Mouse (Mus musculus) liver, postnatal 0 days (tissue): ENCODE results near the gene Cbll1. TPM values are rescaled to one million over a fixed set of nuclear protein-coding genes. Genes with fewer than 3 reads are reported as not detected.
A peak's percentile ranks its signal among the peaks of the same experiment; 100 is the strongest.

Experiments
- ATAC-seq: fragments of 200-750 bp; cut with Nextera tagmentation; 2 replicates; pipeline ENCODE4 v1.8.0; 2017; ENCODE audit warnings: mild to moderate bottlenecking, moderate library complexity
- DNase-seq: peaks from one replicate; pipeline ENCODE4 v3.0.0-alpha.2; 2016
- H3K27ac ChIP-seq: fragments of 300-500 bp; sonication (generic); 2 replicates; pipeline ENCODE4 v1.5.1; 2014; ENCODE audit warnings: antibody characterized with exemption, moderate library complexity, mild to moderate bottlenecking, low read depth
- H3K27me3 ChIP-seq: fragments of 300-500 bp; sonication (generic); 2 replicates; pipeline ENCODE4 v1.6.1; 2014; ENCODE audit warnings: low read length, control low read depth, mixed read lengths; ENCODE audit not compliant: insufficient read depth
- H3K36me3 ChIP-seq: fragments of 300-500 bp; sonication (generic); replicated peaks from 2 replicates; pipeline ENCODE4 v1.6.1; 2014; ENCODE audit warnings: mild to moderate bottlenecking, control low read depth, low read length, moderate library complexity, mixed read lengths; ENCODE audit not compliant: insufficient read depth
- H3K4me1 ChIP-seq: fragments of 300-500 bp; sonication (generic); 2 replicates; pipeline ENCODE4 v1.6.1; 2014; ENCODE audit warnings: antibody characterized with exemption, mild to moderate bottlenecking, control low read depth; ENCODE audit not compliant: insufficient read depth
- H3K4me2 ChIP-seq: fragments of 300-500 bp; sonication (generic); 2 replicates; pipeline ENCODE4 v1.6.1; 2014; ENCODE audit warnings: low read depth, mild to moderate bottlenecking, low read length, moderate library complexity, mixed read lengths
- H3K4me3 ChIP-seq: fragments of 300-500 bp; sonication (generic); 2 replicates; pipeline ENCODE4 v1.5.1; 2014; ENCODE audit warnings: low read depth, low read length
- H3K9ac ChIP-seq: fragments of 300-500 bp; sonication (generic); replicated peaks from 2 replicates; pipeline ENCODE4 v1.6.1; 2014; ENCODE audit warnings: mild to moderate bottlenecking, moderate library complexity
- H3K9me3 ChIP-seq: fragments of 300-500 bp; sonication (generic); 2 replicates; pipeline ENCODE4 v1.6.1; 2016; ENCODE audit warnings: mild to moderate bottlenecking, control low read depth, low read length, mixed read lengths
- CTCF ChIP-seq: sonication (generic); IDR thresholded peaks from 2 replicates; pipeline ENCODE4 v1.5.1; 2016; ENCODE audit warnings: antibody characterized with exemption, low read depth
- EP300 ChIP-seq: IDR thresholded peaks from 2 replicates; pipeline ENCODE4 v1.6.1; 2016; ENCODE audit warnings: antibody characterized with exemption, low read depth, mild to moderate bottlenecking
- WGBS: fragments of 180-500 bp; shearing (Covaris S2); extraction: QIAGEN DNeasy Blood & Tissue Kit; methylation state at CpG from one replicate; pipeline ENCODE4 v1.1.7; 2014; ENCODE audit not compliant: insufficient replicate concordance; 5-methylcytosine and 5-hydroxymethylcytosine counted together
- polyA plus RNA-seq: library from polyadenylated mRNA; unstranded; fragments of >200 nt; fragmentation: Nextera tagmentation; extraction: Ambion mirVana; gene quantifications from 2 replicates; pipeline ENCODE4 v1.2.1, GENCODE M21; 2015

Cbll1 gene
- polyA plus RNA-seq, result 3.4 and 3.8 TPM in 2 replicates

DNA sequence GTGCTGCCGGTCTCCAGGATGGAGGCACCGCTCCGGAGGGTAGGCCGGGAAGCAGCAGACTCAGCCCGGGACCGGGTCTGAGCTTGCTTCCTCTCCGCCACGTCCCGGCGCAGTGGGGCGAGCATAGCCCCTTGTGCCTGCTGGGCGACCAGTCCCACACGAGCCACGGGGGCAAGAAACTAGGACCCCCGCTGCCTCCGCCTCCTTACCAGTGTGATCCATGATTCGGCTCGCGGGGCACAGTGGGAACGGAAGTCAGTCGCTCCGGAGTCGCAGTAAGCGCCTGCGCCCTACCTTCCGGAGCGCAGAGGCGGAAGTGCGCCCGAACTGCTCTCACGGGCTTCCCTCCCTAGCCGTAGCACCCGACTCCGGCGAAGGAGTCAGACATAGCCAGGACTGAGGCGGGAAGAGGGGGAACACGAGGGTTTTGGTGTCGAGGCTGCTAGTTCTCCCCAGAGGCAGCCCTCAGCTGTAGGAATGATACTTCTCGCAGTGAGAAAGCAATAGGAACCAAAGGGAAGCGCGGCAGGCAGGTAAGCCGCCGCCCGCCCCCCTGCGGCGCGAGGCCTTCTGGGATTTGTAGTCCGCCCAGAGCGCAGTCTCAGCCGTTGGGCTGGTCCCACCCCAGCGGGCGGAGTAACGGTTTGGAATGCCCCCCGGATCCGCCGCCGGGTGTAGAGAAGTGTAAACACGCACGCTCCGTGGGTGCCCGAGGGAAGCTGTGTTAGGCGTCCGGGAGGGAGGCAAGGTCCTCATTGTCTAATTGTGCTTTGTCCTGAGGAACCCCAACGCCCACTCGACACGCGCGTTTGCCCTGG, at the start of gene Cbll1:
TSS of gene Cbll1 (minus strand) at position 303 of the 818 bp plus-strand sequence.
- DNase-seq (peak; percentile 95), ATAC-seq (peak; percentile 98)
- H3K4me3 ChIP-seq, result peak within 1 kb of the TSS; percentile 94
- peak within 1 kb of the TSS; percentile 97 for H3K4me2 ChIP-seq
- peaks cover 18% of the 10 kb centered on the region for H3K4me1 ChIP-seq
- peak within 1 kb of the TSS; percentile 87 for H3K27ac ChIP-seq
- 1% methylated on average over 61 of the region's 68 CpGs for WGBS
- TF ChIP-seq CTCF, result no peak
- TF ChIP-seq EP300, result peak; percentile 38; the same call in 1 of the 2 replicates
- peak within 1 kb of the TSS; percentile 92 for H3K9ac ChIP-seq
- H3K36me3 ChIP-seq, result peaks cover under 1% of the 10 kb centered on the region; the same call in 1 of the 2 replicates
- H3K9me3 ChIP-seq, result no peaks in the 10 kb centered on the region
- H3K27me3 ChIP-seq, result no peaks in the 10 kb centered on the region

DNA sequence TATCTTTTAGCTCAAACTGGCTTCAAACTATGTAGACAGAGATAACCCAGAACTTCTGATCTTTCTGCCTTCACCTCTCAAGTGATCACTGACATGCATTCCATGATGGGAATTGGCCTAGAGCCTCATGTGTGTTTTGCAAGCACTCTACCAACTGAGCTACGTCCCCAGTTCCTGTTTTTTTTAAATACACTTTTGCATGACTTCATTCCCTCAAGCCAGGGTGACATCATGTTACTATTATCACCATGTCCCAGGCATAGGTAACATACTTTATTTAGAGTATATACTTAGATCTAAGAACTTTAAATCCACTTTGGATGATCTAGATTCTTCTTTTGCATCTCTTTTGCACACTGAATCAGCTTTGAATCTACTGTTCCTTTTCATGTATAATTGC, 46.6 kb upstream of the Cbll1 start:
- no peaks in the 10 kb centered on the region for H3K9me3 ChIP-seq
- H3K4me3 ChIP-seq, result no peak overlapping the region
- H3K27me3 ChIP-seq, result no peaks in the 10 kb centered on the region
- TF ChIP-seq CTCF (no peak), EP300 (no peak)
- no peak overlapping the region for H3K9ac ChIP-seq
- DNase-seq (no peak), ATAC-seq (no peak)
- H3K4me1 ChIP-seq, result no peaks in the 10 kb centered on the region
- no peak overlapping the region for H3K4me2 ChIP-seq
- 30% methylated on average over 1 of the region's 1 CpGs for WGBS
- no peak overlapping the region for H3K27ac ChIP-seq
- no peaks in the 10 kb centered on the region for H3K36me3 ChIP-seq

- H3K27me3 ChIP-seq, result no peaks in the 10 kb centered on the region
- WGBS, result 54% methylated on average over 2 of the region's 2 CpGs
- no peaks in the 10 kb centered on the region for H3K36me3 ChIP-seq
- TF ChIP-seq CTCF (no peak), EP300 (no peak)
- H3K4me1 ChIP-seq, result no peaks in the 10 kb centered on the region
- no peak overlapping the region for H3K4me3 ChIP-seq
- ATAC-seq (no peak), DNase-seq (no peak)
- no peaks in the 10 kb centered on the region for H3K9me3 ChIP-seq
- H3K9ac ChIP-seq, result no peak overlapping the region
- no peak overlapping the region for H3K27ac ChIP-seq
- H3K4me2 ChIP-seq, result no peak overlapping the region
Measured at GRCm38 (mm10) chr12:31545219-31545618, 45.8 kb upstream of the Cbll1 start.

- ATAC-seq (no peak), DNase-seq (no peak)
- 56% methylated on average over 5 of the region's 5 CpGs for WGBS
- H3K9ac ChIP-seq, result no peak overlapping the region
- no peak overlapping the region for H3K4me2 ChIP-seq
- no peaks in the 10 kb centered on the region for H3K27me3 ChIP-seq
- H3K36me3 ChIP-seq, result no peaks in the 10 kb centered on the region
- no peaks in the 10 kb centered on the region for H3K9me3 ChIP-seq
- no peaks in the 10 kb centered on the region for H3K4me1 ChIP-seq
- no peak overlapping the region for H3K27ac ChIP-seq
- TF ChIP-seq CTCF, result no peak
- TF ChIP-seq EP300, result no peak
- no peak overlapping the region for H3K4me3 ChIP-seq
Measured at GRCm38 (mm10) chr12:31541541-31541940, 42.1 kb upstream of the Cbll1 start.

DNA sequence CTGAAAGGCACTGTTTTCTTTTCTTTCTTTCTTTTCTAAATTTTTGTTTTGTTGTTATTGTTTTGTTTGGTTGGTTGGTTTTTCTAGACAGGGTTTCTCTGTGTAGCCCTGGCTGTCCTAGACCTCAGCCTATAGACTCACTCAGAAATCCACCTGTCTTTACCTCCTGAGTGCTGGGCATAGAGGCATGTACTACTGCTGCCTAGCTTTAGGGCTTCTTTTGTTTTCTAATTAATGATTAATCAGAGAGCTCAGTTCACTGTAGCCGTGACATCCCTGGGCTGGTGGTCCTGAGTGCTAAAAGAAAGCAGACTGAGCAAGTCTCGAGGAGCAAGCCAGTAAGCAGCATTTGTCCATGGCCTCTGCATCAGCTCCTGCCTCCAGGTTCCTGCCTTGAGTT, 40.4 kb upstream of the Cbll1 start:
- no peak overlapping the region for H3K27ac ChIP-seq
- no peaks in the 10 kb centered on the region for H3K27me3 ChIP-seq
- no peaks in the 10 kb centered on the region for H3K4me1 ChIP-seq
- H3K4me3 ChIP-seq, result no peak overlapping the region
- no peaks in the 10 kb centered on the region for H3K9me3 ChIP-seq
- no peak overlapping the region for H3K4me2 ChIP-seq
- DNase-seq (no peak), ATAC-seq (no peak)
- no peak for TF ChIP-seq EP300
- TF ChIP-seq CTCF, result no peak
- no peak overlapping the region for H3K9ac ChIP-seq
- 58% methylated on average over 2 of the region's 2 CpGs for WGBS
- no peaks in the 10 kb centered on the region for H3K36me3 ChIP-seq

- no peak overlapping the region for H3K27ac ChIP-seq
- no peak overlapping the region for H3K4me2 ChIP-seq
- H3K36me3 ChIP-seq, result no peaks in the 10 kb centered on the region
- TF ChIP-seq EP300 (no peak), CTCF (no peak)
- no peak overlapping the region for H3K9ac ChIP-seq
- 64% methylated on average over 7 of the region's 7 CpGs for WGBS
- H3K4me3 ChIP-seq, result no peak overlapping the region
- H3K4me1 ChIP-seq, result no peaks in the 10 kb centered on the region
- DNase-seq, result no peak
- H3K27me3 ChIP-seq, result no peaks in the 10 kb centered on the region
- no peaks in the 10 kb centered on the region for H3K9me3 ChIP-seq
- no peak for ATAC-seq
Measured at GRCm38 (mm10) chr12:31537515-31538230, 38.3 kb upstream of the Cbll1 start.
